Mouse (Mus musculus) stomach, embryonic 16.5 days (tissue): ENCODE results near the gene Stard3. TPM values are rescaled to one million over a fixed set of nuclear protein-coding genes. Genes with fewer than 3 reads are reported as not detected.

ENCODE experiments used
- ATAC-seq: fragments of 200-750 bp; cut with Nextera tagmentation; 2 replicates; pipeline ENCODE4 v1.8.0; 2017; ENCODE audit warnings: moderate number of reproducible peaks, moderate TSS enrichment; ENCODE audit not compliant: insufficient read depth, low FRiP score
- H3K27ac ChIP-seq: fragments of 300-500 bp; sonication (generic); 2 replicates; pipeline ENCODE4 v1.5.1; 2014; ENCODE audit warnings: low read length
- H3K27me3 ChIP-seq: fragments of 300-500 bp; sonication (generic); 2 replicates; pipeline ENCODE4 v1.6.1; 2014; ENCODE audit warnings: low read length, control low read depth, mixed read lengths; ENCODE audit not compliant: control insufficient read depth, insufficient read depth
- H3K36me3 ChIP-seq: fragments of 300-500 bp; sonication (generic); 2 replicates; pipeline ENCODE4 v1.6.1; 2014; ENCODE audit warnings: low read length; ENCODE audit not compliant: control insufficient read depth, insufficient read depth
- H3K4me1 ChIP-seq: fragments of 300-500 bp; sonication (generic); 2 replicates; pipeline ENCODE4 v1.6.1; 2014; ENCODE audit warnings: low read length, control low read depth, mixed read lengths; ENCODE audit not compliant: control insufficient read depth, insufficient read depth
- H3K4me2 ChIP-seq: fragments of 300-500 bp; sonication (generic); 2 replicates; pipeline ENCODE4 v1.6.1; 2014; ENCODE audit warnings: low read depth, low read length, mixed read lengths
- H3K4me3 ChIP-seq: fragments of 300-500 bp; sonication (generic); replicated peaks from 2 replicates; pipeline ENCODE4 v1.5.1; 2014; ENCODE audit warnings: mild to moderate bottlenecking, low read length
- H3K9ac ChIP-seq: fragments of 300-500 bp; sonication (generic); 2 replicates; pipeline ENCODE4 v1.6.1; 2014; ENCODE audit warnings: low read length
- H3K9me3 ChIP-seq: fragments of 300-500 bp; sonication (generic); replicated peaks from 2 replicates; pipeline ENCODE4 v1.6.1; 2016; ENCODE audit warnings: low read length, control low read depth; ENCODE audit not compliant: control insufficient read depth
- WGBS: fragments of 180-500 bp; shearing (Covaris S2); extraction: QIAGEN DNeasy Blood & Tissue Kit; methylation state at CpG from one replicate; pipeline ENCODE4 v1.1.7; 2014; 5-methylcytosine and 5-hydroxymethylcytosine counted together
- polyA plus RNA-seq: library from polyadenylated mRNA; unstranded; fragments of >200 nt; fragmentation: Nextera tagmentation; extraction: Ambion mirVana; gene quantifications from 2 replicates; pipeline ENCODE4 v1.2.1, GENCODE M21; 2015

Gene Stard3
- polyA plus RNA-seq, 1 experiment from 2014 or later: 43.9 TPM

DNA sequence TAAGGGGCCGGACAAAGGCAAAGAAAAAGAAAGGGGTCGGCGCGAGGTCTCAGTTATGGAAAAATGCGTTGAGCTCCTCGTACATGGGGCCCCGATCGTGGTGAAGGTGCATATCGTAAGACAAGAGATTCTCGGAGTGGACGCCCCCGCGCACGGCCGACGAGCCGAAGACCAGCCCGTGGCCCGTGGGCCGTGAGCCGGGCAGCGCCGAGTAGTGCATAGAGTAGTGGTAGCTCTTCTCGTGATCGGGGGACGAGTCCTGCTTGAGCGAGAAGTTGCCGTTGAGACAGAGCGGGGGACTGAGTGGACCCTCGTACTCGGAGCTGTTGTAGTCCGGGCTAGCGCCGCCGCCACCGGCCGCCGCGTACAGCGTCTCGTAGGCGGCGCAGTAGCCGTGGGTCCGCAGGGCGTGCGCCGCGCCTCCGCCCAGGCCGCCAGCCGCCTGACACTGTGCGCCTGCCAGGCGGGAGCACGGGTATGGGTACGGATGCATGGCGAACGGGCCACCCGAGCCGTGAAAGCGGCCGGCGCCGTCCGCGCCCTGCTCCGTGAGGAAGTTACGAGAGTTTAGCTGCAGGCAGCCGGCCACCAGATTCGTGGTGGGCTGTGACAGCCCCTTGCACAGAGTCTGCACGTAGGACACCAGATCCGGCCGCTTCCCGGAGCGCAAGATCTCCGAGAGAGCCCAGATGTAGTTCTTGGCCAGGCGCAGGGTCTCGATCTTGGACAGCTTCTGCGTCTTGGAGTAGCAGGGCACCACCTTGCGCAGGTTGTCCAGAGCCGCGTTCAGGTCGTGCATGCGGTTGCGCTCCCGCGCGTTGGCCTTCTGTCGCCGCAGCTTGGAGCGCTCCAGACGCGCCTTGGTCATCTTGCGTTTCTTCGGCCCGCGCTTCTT is 30.8 kb upstream of the Stard3 start:
- H3K9me3 ChIP-seq: no peaks in the 10 kb centered on the region
- peaks cover 98% of the 10 kb centered on the region for H3K27me3 ChIP-seq
- peaks cover 10% of the 10 kb centered on the region; the same call in 1 of the 2 replicates for H3K4me1 ChIP-seq
- peak overlapping the region; percentile 41 for H3K4me2 ChIP-seq
- no peaks in the 10 kb centered on the region for H3K36me3 ChIP-seq
- WGBS: under 1% methylated on average over 97 of the region's 97 CpGs
- H3K4me3 ChIP-seq: peak overlapping the region; percentile 29
- ATAC-seq: no peak
- H3K9ac ChIP-seq: no peak overlapping the region
- H3K27ac ChIP-seq: no peak overlapping the region

GRCm38 (mm10) chr11:98328031-98328370 is 30.2 kb upstream of the Stard3 start:
- Histone ChIP-seq H3K4me1 (peaks cover 10% of the 10 kb centered on the region; the same call in 1 of the 2 replicates), H3K36me3 (no peaks in the 10 kb centered on the region), H3K9me3 (no peaks in the 10 kb centered on the region), H3K9ac (no peak overlapping the region), H3K4me3 (peak overlapping the region; percentile 29), H3K27me3 (peaks cover 97% of the 10 kb centered on the region), H3K4me2 (peak overlapping the region; percentile 41), H3K27ac (no peak overlapping the region)
- under 1% methylated on average over 35 of the region's 35 CpGs for WGBS
- no peak for ATAC-seq

GRCm38 (mm10) chr11:98328371-98329069 is 29.6 kb upstream of the Stard3 start:
- WGBS: 1% methylated on average over 54 of the region's 56 CpGs
- no peak overlapping the region for H3K27ac ChIP-seq
- H3K4me3 ChIP-seq: peak overlapping the region; percentile 29

DNA sequence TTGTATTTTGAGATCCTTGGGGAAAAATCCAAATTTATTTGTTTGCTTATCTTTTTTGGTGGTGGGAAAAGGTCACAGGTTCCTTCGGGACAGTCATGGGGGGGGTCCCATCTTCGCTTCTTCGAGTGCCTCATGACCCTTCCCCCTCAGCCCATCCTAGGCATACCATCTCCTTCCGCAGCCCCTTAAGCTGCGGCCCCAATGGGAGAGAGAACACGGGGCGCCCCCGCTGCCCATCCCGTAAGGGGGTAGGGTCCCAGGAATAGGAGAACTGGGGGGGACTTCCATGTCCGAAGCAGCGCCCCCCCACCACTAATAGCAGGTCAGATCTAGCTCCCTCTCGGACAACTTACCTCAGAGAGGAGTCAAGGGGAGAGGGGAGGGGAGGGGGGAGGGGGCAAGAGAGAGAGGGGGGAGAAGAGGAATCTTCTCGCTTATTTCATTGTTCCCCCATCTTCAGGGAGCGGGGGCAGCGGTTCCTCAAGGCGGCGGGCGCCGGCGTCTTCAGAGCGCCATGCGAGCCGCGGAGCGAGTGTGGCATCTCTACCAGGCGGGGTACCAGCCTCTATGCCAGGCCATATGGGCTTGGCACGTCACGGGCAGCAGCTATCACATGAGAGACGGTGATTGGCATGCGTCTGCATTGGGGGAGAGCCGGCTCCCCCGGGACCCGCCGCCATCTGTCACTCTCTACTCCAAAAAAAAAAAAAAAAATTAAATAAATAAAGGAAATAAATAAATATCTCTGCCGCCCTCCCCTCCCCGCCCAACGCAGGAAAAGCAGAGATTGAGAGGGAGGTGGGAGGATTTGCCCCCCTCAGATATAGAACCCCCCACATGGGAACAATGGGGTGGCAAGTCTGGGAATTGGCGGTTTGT is 28.8 kb upstream of the Stard3 start, which contains the start of gene Neurod2:
Neurod2 (minus strand) TSS at position 568 of the 879 bp plus-strand sequence.
- peak within 1 kb of the TSS; percentile 29 for H3K4me3 ChIP-seq
- no peaks in the 10 kb centered on the region for H3K9me3 ChIP-seq
- H3K36me3 ChIP-seq: no peaks in the 10 kb centered on the region
- peaks cover 97% of the 10 kb centered on the region for H3K27me3 ChIP-seq
- no peak within 1 kb of the TSS for H3K9ac ChIP-seq
- peaks cover 10% of the 10 kb centered on the region; the same call in 1 of the 2 replicates for H3K4me1 ChIP-seq
- H3K4me2 ChIP-seq: peak within 1 kb of the TSS; percentile 41; the same call in 1 of the 2 replicates
- no peak for ATAC-seq
- H3K27ac ChIP-seq: no peak within 1 kb of the TSS
- WGBS: 2% methylated on average over 38 of the region's 38 CpGs

More at GRCm38 (mm10) chr11:98328371-98329069, 29.6 kb upstream of the Stard3 start:
- no peaks in the 10 kb centered on the region for H3K9me3 ChIP-seq
- H3K4me1 ChIP-seq: peaks cover 10% of the 10 kb centered on the region; the same call in 1 of the 2 replicates
- H3K4me2 ChIP-seq: peak overlapping the region; percentile 41; the same call in 1 of the 2 replicates
- H3K27me3 ChIP-seq: peaks cover 97% of the 10 kb centered on the region
- no peak overlapping the region for H3K9ac ChIP-seq
- no peak for ATAC-seq
- H3K36me3 ChIP-seq: no peaks in the 10 kb centered on the region

- Histone ChIP-seq H3K4me1 (peaks cover 10% of the 10 kb centered on the region; the same call in 1 of the 2 replicates), H3K9me3 (no peaks in the 10 kb centered on the region), H3K4me2 (no peak overlapping the region), H3K27me3 (peaks cover 97% of the 10 kb centered on the region), H3K9ac (no peak overlapping the region), H3K4me3 (no peak overlapping the region), H3K27ac (no peak overlapping the region), H3K36me3 (no peaks in the 10 kb centered on the region)
- 31% methylated on average over 9 of the region's 9 CpGs for WGBS
- no peak for ATAC-seq
Observed at GRCm38 (mm10) chr11:98329960-98330744, 28.0 kb upstream of the Stard3 start.

- WGBS: 49% methylated on average over 2 of the region's 2 CpGs
- H3K9ac ChIP-seq: no peak overlapping the region
Observed at GRCm38 (mm10) chr11:98330745-98331204, 27.4 kb upstream of the Stard3 start.

DNA sequence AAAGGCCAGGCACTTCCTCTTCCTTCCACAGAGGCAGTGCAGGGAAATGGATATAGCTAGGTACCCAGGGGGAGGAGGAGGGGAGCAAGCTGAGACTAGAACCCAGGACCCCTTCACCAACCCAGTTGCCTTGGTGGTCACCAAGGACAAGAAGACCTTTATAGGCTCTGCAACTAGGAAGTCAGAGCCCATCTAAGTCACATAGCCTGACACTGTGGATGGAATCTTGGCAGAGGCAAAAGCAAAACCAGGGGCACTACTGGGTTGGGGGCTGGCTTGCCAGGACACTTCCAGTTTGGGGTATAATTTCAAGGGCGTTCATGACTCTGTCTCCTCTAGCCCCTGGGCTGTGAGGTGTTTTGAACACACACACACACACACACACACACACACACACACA is 26.8 kb upstream of the Stard3 start:
- no peaks in the 10 kb centered on the region for H3K9me3 ChIP-seq
- H3K27me3 ChIP-seq: peaks cover 99% of the 10 kb centered on the region
- H3K4me2 ChIP-seq: no peak overlapping the region
- H3K9ac ChIP-seq: no peak overlapping the region
- no peak for ATAC-seq
- H3K4me3 ChIP-seq: no peak overlapping the region
- H3K27ac ChIP-seq: no peak overlapping the region
- 50% methylated on average over 1 of the region's 1 CpGs for WGBS
- no peaks in the 10 kb centered on the region for H3K36me3 ChIP-seq
- peaks cover 10% of the 10 kb centered on the region; the same call in 1 of the 2 replicates for H3K4me1 ChIP-seq

More at GRCm38 (mm10) chr11:98330745-98331204, 27.4 kb upstream of the Stard3 start:
- peaks cover 97% of the 10 kb centered on the region for H3K27me3 ChIP-seq
- H3K9me3 ChIP-seq: no peaks in the 10 kb centered on the region
- no peaks in the 10 kb centered on the region for H3K36me3 ChIP-seq
- no peak overlapping the region for H3K4me3 ChIP-seq
- H3K4me1 ChIP-seq: peaks cover 10% of the 10 kb centered on the region; the same call in 1 of the 2 replicates
- no peak overlapping the region for H3K27ac ChIP-seq
- no peak overlapping the region for H3K4me2 ChIP-seq
- no peak for ATAC-seq

GRCm38 (mm10) chr11:98332186-98332585 is 26.0 kb upstream of the Stard3 start:
- Histone ChIP-seq H3K4me3 (no peak overlapping the region), H3K9ac (no peak overlapping the region), H3K4me1 (peaks cover 10% of the 10 kb centered on the region; the same call in 1 of the 2 replicates), H3K27ac (no peak overlapping the region), H3K9me3 (no peaks in the 10 kb centered on the region), H3K36me3 (no peaks in the 10 kb centered on the region), H3K4me2 (no peak overlapping the region), H3K27me3 (peaks cover 99% of the 10 kb centered on the region)
- ATAC-seq: no peak
- WGBS: 80% methylated on average over 3 of the region's 3 CpGs
